Mouse (Mus musculus) embryonic facial prominence, embryonic 14.5 days (tissue): ENCODE measurements around the gene Fam104a. TPM values are rescaled to one million over a fixed set of nuclear protein-coding genes. Genes with fewer than 3 reads are reported as not detected.

Experiments
- ATAC-seq: fragments of 200-750 bp; cut with Nextera tagmentation; 2 replicates; pipeline ENCODE4 v1.8.0; 2017; ENCODE audit warnings: low read depth, moderate number of reproducible peaks, moderate TSS enrichment
- DNase-seq: peaks from one replicate; pipeline ENCODE4 v3.0.0-alpha.2; 2015; ENCODE audit warnings: low spot score
- H3K27ac ChIP-seq: fragments of 300-500 bp; sonication (generic); replicated peaks from 2 replicates; pipeline ENCODE4 v1.5.1; 2014; ENCODE audit warnings: low read depth, mild to moderate bottlenecking, low read length, moderate library complexity
- H3K27me3 ChIP-seq: fragments of 300-500 bp; sonication (generic); replicated peaks from 2 replicates; pipeline ENCODE4 v1.6.1; 2014; ENCODE audit warnings: low read length; ENCODE audit not compliant: control insufficient read depth, insufficient read depth
- H3K36me3 ChIP-seq: fragments of 300-500 bp; sonication (generic); 2 replicates; pipeline ENCODE4 v1.6.1; 2014; ENCODE audit warnings: low read length, mixed read lengths; ENCODE audit not compliant: control insufficient read depth, insufficient read depth
- H3K4me1 ChIP-seq: fragments of 300-500 bp; sonication (generic); 2 replicates; pipeline ENCODE4 v1.6.1; 2014; ENCODE audit warnings: antibody characterized with exemption, low read length; ENCODE audit not compliant: control insufficient read depth, insufficient read depth
- H3K4me2 ChIP-seq: fragments of 300-500 bp; sonication (generic); 2 replicates; pipeline ENCODE4 v1.6.1; 2014; ENCODE audit warnings: low read depth, mild to moderate bottlenecking, low read length, moderate library complexity, mixed read lengths
- H3K4me3 ChIP-seq: fragments of 300-500 bp; sonication (generic); 2 replicates; pipeline ENCODE4 v1.5.1; 2014; ENCODE audit warnings: low read depth, mild to moderate bottlenecking, low read length
- H3K9ac ChIP-seq: fragments of 300-500 bp; sonication (generic); 2 replicates; pipeline ENCODE4 v1.6.1; 2014; ENCODE audit warnings: low read depth, mild to moderate bottlenecking, low read length, moderate library complexity, mixed read lengths
- H3K9me3 ChIP-seq: fragments of 300-500 bp; sonication (generic); 2 replicates; pipeline ENCODE4 v1.6.1; 2016; ENCODE audit warnings: low read length; ENCODE audit not compliant: control insufficient read depth
- WGBS: fragments of 180-500 bp; shearing (Covaris S2); extraction: QIAGEN DNeasy Blood & Tissue Kit; methylation state at CpG from one replicate; pipeline ENCODE4 v1.1.7; 2014; 5-methylcytosine and 5-hydroxymethylcytosine counted together
- polyA plus RNA-seq: library from polyadenylated mRNA; unstranded; fragments of >200 nt; fragmentation: Nextera tagmentation; extraction: Ambion mirVana; gene quantifications from 2 replicates; pipeline ENCODE4 v1.2.1, GENCODE M21; 2014

Fam104a gene
- polyA plus RNA-seq, 1 experiment from 2014 or later: 48.6 TPM

- no peak overlapping the region for H3K9ac ChIP-seq
- ATAC-seq (no peak), DNase-seq (no peak)
- no peaks in the 10 kb centered on the region for H3K36me3 ChIP-seq
- H3K27ac ChIP-seq: no peak overlapping the region
- H3K4me2 ChIP-seq: no peak overlapping the region
- H3K27me3 ChIP-seq: no peaks in the 10 kb centered on the region
- 57% methylated on average over 4 of the region's 4 CpGs for WGBS
- no peak overlapping the region for H3K4me3 ChIP-seq
- H3K9me3 ChIP-seq: no peaks in the 10 kb centered on the region
- H3K4me1 ChIP-seq: no peaks in the 10 kb centered on the region
Measured at GRCm38 (mm10) chr11:113627785-113628184, 56.2 kb downstream of the Fam104a start.

GRCm38 (mm10) chr11:113625437-113625836, 58.5 kb downstream of the Fam104a start:
- Histone ChIP-seq H3K4me3 (no peak overlapping the region), H3K36me3 (no peaks in the 10 kb centered on the region), H3K9me3 (no peaks in the 10 kb centered on the region), H3K4me1 (no peaks in the 10 kb centered on the region), H3K9ac (no peak overlapping the region), H3K27ac (no peak overlapping the region), H3K27me3 (peaks cover 16% of the 10 kb centered on the region), H3K4me2 (no peak overlapping the region)
- ATAC-seq (no peak), DNase-seq (no peak)
- 92% methylated on average over 18 of the region's 18 CpGs for WGBS

DNA sequence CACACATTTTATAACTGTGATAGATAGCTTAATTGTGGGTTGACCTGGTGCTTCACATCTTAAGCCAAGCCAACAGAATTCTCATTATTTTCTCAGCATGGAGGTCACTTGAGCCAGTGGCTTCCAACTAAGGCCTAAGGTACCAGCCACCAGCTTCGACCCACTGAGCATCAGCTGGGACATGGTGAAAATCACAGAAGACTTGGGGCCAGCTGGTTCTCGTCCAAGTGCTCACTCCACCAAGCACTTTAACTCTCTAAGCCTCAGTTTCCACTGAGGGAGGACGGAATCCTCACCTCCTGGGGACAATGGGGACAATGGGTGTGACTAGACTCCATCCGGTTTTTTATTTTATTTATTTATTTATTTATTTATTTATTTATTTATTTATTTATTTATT, 61.9 kb downstream of the Fam104a start:
- Histone ChIP-seq H3K4me2 (no peak overlapping the region), H3K27me3 (peaks cover 48% of the 10 kb centered on the region), H3K4me1 (peaks cover 19% of the 10 kb centered on the region), H3K4me3 (no peak overlapping the region), H3K27ac (no peak overlapping the region), H3K9ac (no peak overlapping the region), H3K36me3 (no peaks in the 10 kb centered on the region), H3K9me3 (no peaks in the 10 kb centered on the region)
- WGBS: 87% methylated on average over 4 of the region's 4 CpGs
- DNase-seq (no peak), ATAC-seq (no peak)

GRCm38 (mm10) chr11:113621001-113621400, 63.0 kb downstream of the Fam104a start:
- no peak overlapping the region for H3K27ac ChIP-seq
- no peak for DNase-seq

GRCm38 (mm10) chr11:113619420-113620080, 64.4 kb downstream of the Fam104a start:
- Histone ChIP-seq H3K4me2 (peak overlapping the region; percentile 97), H3K36me3 (no peaks in the 10 kb centered on the region), H3K9ac (peak overlapping the region; percentile 51), H3K27me3 (peaks cover 48% of the 10 kb centered on the region), H3K9me3 (no peaks in the 10 kb centered on the region), H3K4me3 (peak overlapping the region; percentile 48), H3K27ac (no peak overlapping the region), H3K4me1 (peaks cover 19% of the 10 kb centered on the region)
- no peak for DNase-seq
- ATAC-seq: no peak
- WGBS: 3% methylated on average over 31 of the region's 31 CpGs

More at GRCm38 (mm10) chr11:113621001-113621400, 63.0 kb downstream of the Fam104a start:
- Histone ChIP-seq H3K27me3 (peaks cover 48% of the 10 kb centered on the region), H3K4me1 (peaks cover 19% of the 10 kb centered on the region), H3K4me2 (no peak overlapping the region), H3K36me3 (no peaks in the 10 kb centered on the region), H3K9ac (no peak overlapping the region), H3K4me3 (no peak overlapping the region), H3K9me3 (no peaks in the 10 kb centered on the region)
- 54% methylated on average over 2 of the region's 2 CpGs for WGBS
- ATAC-seq: no peak

DNA sequence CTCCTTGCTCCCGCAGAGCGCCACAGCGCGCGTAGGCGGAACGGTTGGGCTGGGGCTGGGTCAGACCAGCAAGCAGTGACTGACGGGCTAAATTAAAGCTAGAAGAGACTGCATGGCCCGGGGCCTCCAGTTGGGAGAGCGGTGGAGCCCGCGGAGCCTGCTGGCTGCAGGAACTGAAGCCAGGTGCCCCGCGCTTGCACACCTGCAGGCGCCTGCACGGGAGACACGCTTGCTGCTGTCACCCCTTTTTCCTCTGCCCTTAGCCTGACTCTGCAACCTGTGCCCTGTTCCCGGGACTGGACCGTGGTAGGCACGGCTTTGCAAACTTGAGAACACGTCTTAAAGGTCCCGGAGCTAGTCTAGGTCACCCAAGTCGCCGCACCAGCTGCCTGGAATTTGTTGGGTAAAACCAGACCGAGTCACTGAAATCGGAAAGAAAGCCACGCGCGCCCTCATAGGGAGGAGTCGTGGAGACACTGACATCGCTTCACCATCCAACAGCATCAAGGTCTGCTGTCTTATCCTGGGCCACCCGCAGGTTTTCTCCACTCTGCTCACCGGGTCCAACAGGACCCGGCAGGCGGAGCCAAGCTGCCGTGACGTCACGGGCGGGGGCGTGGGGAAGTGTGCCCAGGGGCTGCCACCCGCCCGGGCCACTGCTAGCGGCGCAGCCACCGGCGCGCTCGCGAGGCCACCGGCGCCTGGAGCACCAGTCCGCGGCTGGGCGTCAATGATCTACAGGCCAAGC, 65.1 kb downstream of the Fam104a start, which contains the start of gene Sstr2:
Gene Sstr2 (plus strand): TSS at position 671 of the 748 bp plus-strand sequence.
- Histone ChIP-seq H3K9me3 (no peaks in the 10 kb centered on the region), H3K27ac (no peak within 1 kb of the TSS), H3K9ac (peak within 1 kb of the TSS; percentile 51), H3K4me2 (peak within 1 kb of the TSS; percentile 97), H3K36me3 (no peaks in the 10 kb centered on the region), H3K4me3 (peak within 1 kb of the TSS; percentile 48), H3K4me1 (peaks cover 19% of the 10 kb centered on the region), H3K27me3 (peaks cover 48% of the 10 kb centered on the region)
- peak; percentile 72 for DNase-seq
- under 1% methylated on average over 48 of the region's 54 CpGs for WGBS
- peak; percentile 77 for ATAC-seq

DNA sequence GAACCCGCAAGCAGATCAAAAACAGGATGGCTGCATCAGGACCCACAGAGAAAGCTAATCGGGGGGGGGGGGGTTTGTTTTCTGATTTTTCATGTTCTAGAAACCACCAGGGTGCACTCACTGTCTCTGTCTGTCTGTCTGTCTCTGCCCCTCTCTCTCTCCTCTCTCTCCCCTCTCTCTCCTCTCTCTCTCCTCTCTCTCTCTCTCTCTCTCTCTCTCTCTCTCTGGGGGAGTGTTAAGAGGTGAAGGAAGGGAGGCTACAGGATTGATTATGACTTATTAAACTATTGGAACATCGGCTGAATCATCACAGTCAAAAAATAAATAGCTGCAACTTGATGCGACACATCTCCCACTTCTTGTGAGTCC, 65.7 kb downstream of the Fam104a start:
- Histone ChIP-seq H3K4me2 (peak overlapping the region; percentile 97), H3K9ac (no peak overlapping the region), H3K27ac (no peak overlapping the region), H3K27me3 (peaks cover 48% of the 10 kb centered on the region), H3K4me1 (peaks cover 19% of the 10 kb centered on the region), H3K9me3 (no peaks in the 10 kb centered on the region), H3K36me3 (no peaks in the 10 kb centered on the region), H3K4me3 (peak overlapping the region; percentile 48)
- WGBS: 20% methylated on average over 4 of the region's 4 CpGs
- ATAC-seq (no peak), DNase-seq (no peak)

- Histone ChIP-seq H3K27me3 (peaks cover 48% of the 10 kb centered on the region), H3K9me3 (no peaks in the 10 kb centered on the region), H3K4me1 (peaks cover 20% of the 10 kb centered on the region), H3K4me2 (no peak overlapping the region), H3K4me3 (no peak overlapping the region), H3K9ac (no peak overlapping the region), H3K27ac (no peak overlapping the region), H3K36me3 (no peaks in the 10 kb centered on the region)
- DNase-seq: peak; percentile 63
- no peak for ATAC-seq
- 34% methylated on average over 14 of the region's 14 CpGs for WGBS
Measured at GRCm38 (mm10) chr11:113617132-113617911, 66.6 kb downstream of the Fam104a start.
